Mouse (Mus musculus) testis, adult 2 months (tissue): ENCODE data around the gene Pigt. TPM values are rescaled to one million over a fixed set of nuclear protein-coding genes. Genes with fewer than 3 reads are reported as not detected.

Experiments used
- H3K27ac ChIP-seq: fragments of 200-500 bp; 2 replicates; pipeline ENCODE4 v1.5.1; 2012; ENCODE audit warnings: low read depth, low read length; ENCODE audit not compliant: control insufficient read depth, insufficient read depth
- H3K27me3 ChIP-seq: fragments of 200-500 bp; 2 replicates; pipeline ENCODE4 v1.6.1; 2012; ENCODE audit warnings: mild to moderate bottlenecking, low read length, moderate library complexity; ENCODE audit not compliant: control insufficient read depth, insufficient read depth
- H3K36me3 ChIP-seq: fragments of 200-500 bp; 2 replicates; pipeline ENCODE4 v1.6.1; 2012; ENCODE audit warnings: mild to moderate bottlenecking, low read length; ENCODE audit not compliant: control insufficient read depth, insufficient read depth
- H3K4me1 ChIP-seq: fragments of 200-500 bp; 2 replicates; pipeline ENCODE4 v1.6.1; 2012; ENCODE audit warnings: low read length; ENCODE audit not compliant: control insufficient read depth, insufficient read depth
- H3K4me3 ChIP-seq: fragments of 200-500 bp; 2 replicates; pipeline ENCODE4 v1.5.1; 2012; ENCODE audit warnings: low read depth, mild to moderate bottlenecking, low read length, moderate library complexity, mixed read lengths; ENCODE audit not compliant: control insufficient read depth
- CTCF ChIP-seq: fragments of 200-500 bp; IDR thresholded peaks from 2 replicates; pipeline ENCODE4 v1.5.1; 2012; ENCODE audit warnings: low read depth, mild to moderate bottlenecking, inconsistent platforms, low read length, moderate library complexity; ENCODE audit not compliant: control insufficient read depth, insufficient read depth, insufficient replicate concordance
- POLR2A ChIP-seq: fragments of 200-500 bp; IDR thresholded peaks from 2 replicates; pipeline ENCODE4 v1.6.1; 2012; ENCODE audit warnings: low read depth, mild to moderate bottlenecking, inconsistent platforms, low read length, moderate library complexity; ENCODE audit not compliant: control insufficient read depth
- polyA plus RNA-seq: library from polyadenylated mRNA; depleted of rRNA; stranded (reverse); fragments of >200 nt; gene quantifications from 2 replicates; pipeline ENCODE4 v1.2.3, GENCODE M21; 2012; rRNA removed

Pigt gene
- 77.6 and 85.6 TPM in 2 replicates for polyA plus RNA-seq

DNA sequence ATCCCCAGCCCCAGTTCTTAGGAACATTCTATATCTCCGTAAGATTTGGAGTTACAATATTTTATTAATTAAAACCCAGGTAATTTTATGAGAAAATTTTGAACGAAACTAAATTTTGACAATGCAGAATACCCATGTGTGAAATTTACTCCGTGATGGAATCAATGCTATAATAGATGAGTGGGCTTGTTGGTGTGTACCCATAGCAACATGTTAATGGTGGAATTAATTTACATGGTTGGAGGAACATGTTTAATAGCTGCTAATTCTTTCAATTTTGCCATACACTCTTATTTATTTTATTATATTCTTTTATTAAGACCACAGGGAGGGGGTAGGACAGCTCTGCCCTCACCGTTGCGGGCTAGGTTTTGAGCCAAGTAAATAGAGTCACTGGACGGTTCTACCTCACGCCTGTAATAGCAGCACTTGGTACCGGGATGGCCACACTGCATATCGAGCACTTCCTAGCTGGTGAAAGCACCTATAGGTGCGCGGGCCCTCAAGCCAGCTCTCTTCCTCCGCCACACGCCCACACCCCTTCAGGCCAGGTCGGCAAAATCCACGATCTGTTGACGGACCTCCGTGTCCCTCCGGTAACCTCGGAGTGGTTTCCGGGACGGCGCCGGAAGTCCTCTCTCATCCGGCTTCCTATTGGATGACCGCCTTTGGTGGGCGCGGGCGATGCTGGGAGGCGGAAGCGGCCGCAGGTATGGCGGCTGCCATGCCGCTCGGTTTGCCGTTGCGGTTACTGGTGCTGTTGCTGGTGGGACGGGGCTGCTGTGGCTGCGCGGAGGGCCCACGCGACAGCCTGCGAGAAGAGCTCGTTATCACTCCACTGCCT lies at the start of gene Pigt:
Gene Pigt (plus strand): TSS at position 674 of the 844 bp plus-strand sequence.
- peaks cover 6% of the 10 kb centered on the region for H3K4me1 ChIP-seq
- peak within 1 kb of the TSS; percentile 60 for H3K27ac ChIP-seq
- peak within 1 kb of the TSS; percentile 98 for H3K4me3 ChIP-seq
- no peaks in the 10 kb centered on the region for H3K27me3 ChIP-seq
- peaks cover 4% of the 10 kb centered on the region for H3K36me3 ChIP-seq
- TF ChIP-seq POLR2A, result peak; percentile 95
- peak; percentile 14; the same call in 1 of the 2 replicates for TF ChIP-seq CTCF

- H3K27me3 ChIP-seq, result no peaks in the 10 kb centered on the region
- H3K36me3 ChIP-seq, result no peaks in the 10 kb centered on the region
- TF ChIP-seq CTCF (no peak), POLR2A (no peak)
- H3K27ac ChIP-seq, result no peak overlapping the region
- peaks cover 4% of the 10 kb centered on the region; the same call in 1 of the 2 replicates for H3K4me1 ChIP-seq
- no peak overlapping the region for H3K4me3 ChIP-seq
These were observed 49.2 kb upstream of the Pigt start for GRCm38 (mm10) chr2:164448140-164448539.

GRCm38 (mm10) chr2:164448921-164449320 lies 48.4 kb upstream of the Pigt start:
- no peaks in the 10 kb centered on the region for H3K4me1 ChIP-seq
- no peak overlapping the region for H3K4me3 ChIP-seq
- H3K36me3 ChIP-seq, result no peaks in the 10 kb centered on the region
- no peak for TF ChIP-seq POLR2A
- no peaks in the 10 kb centered on the region for H3K27me3 ChIP-seq
- H3K27ac ChIP-seq, result peak overlapping the region; percentile 36; the same call in 1 of the 2 replicates

- Histone ChIP-seq H3K36me3 (no peaks in the 10 kb centered on the region), H3K4me1 (no peaks in the 10 kb centered on the region), H3K4me3 (no peak overlapping the region), H3K27ac (peak overlapping the region; percentile 9), H3K27me3 (no peaks in the 10 kb centered on the region)
- TF ChIP-seq CTCF (no peak), POLR2A (no peak)
These were observed 47.8 kb upstream of the Pigt start for GRCm38 (mm10) chr2:164449341-164450042.

DNA sequence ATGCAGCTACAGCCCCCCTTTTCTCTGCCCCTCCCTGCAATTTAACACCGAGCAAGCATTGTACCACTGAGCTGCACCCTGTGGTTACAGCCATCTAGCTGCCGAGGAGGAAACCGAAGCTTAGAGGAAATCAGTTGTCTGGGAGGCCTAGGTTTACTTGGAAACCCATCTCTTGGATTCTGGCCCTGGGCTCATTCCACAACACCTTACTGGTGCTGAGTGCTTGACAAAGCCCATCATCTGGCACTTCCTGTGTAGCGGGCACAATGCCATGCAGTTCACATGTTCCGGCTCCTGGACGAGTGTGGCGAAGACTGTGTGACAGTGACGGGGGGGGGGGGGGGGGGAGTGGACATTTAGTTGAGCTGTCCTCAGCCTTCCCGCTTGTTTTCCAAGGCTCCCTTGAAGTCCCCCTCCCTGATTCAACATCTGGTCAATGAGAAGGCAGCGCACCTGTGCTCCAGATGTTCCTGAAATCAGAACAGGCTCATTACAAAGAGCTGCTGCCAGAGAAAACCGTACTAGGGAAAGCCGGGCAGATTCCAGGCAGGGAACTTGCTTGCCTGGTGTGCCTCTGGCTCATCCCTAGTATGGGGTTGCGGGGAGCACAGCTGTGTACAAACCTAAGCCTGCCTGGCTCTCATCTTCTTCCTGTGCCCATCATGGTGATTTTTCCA lies 45.2 kb upstream of the Pigt start:
- no peaks in the 10 kb centered on the region for H3K27me3 ChIP-seq
- H3K36me3 ChIP-seq, result no peaks in the 10 kb centered on the region
- TF ChIP-seq POLR2A (no peak), CTCF (no peak)
- no peak overlapping the region for H3K27ac ChIP-seq
- H3K4me3 ChIP-seq, result no peak overlapping the region
- peaks cover 6% of the 10 kb centered on the region for H3K4me1 ChIP-seq

DNA sequence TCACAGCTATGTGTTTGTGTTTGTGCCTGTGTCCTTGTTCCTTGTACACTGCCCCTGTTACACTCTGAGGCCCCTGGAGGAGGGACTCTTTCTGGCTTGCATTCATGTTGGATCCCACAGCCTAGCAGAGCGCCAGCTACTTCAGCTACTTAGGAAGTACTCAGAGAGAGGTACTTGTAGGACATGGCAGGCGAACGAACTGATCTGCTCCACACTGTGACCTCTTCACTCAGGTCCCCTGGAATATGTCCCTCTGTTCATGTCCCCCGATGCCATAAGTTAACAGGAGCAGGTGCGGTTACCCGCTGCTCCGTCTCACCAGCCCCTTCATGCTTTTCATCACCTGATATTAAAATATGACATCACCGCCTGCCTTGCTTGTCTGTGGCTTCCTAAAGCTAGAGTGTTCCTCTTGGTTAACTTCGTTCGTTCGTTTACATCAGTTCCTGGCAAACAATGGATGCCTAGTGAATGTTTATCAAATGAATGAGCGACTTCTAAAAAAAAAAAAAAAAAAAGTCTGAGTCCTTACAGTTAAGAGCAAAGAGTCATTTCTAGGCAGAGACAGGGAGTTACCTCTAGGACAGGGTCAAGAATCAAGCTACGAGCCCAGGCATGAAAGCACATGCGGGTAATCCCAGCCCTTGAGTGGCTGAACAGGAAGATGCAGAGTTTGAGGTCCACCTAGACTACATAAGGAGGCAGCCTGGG lies 44.1 kb upstream of the Pigt start:
- Histone ChIP-seq H3K36me3 (no peaks in the 10 kb centered on the region), H3K4me3 (no peak overlapping the region), H3K27ac (no peak overlapping the region), H3K27me3 (no peaks in the 10 kb centered on the region), H3K4me1 (peaks cover 6% of the 10 kb centered on the region)
- TF ChIP-seq POLR2A (no peak), CTCF (no peak)
